Mouse (Mus musculus) neural tube, embryonic 14.5 days (tissue): Measurements from ENCODE around the gene 1300017J02Rik. TPM values are rescaled to one million over a fixed set of nuclear protein-coding genes. Genes with fewer than 3 reads are reported as not detected.

Source experiments
- ATAC-seq: fragments of 200-750 bp; cut with Nextera tagmentation; 2 replicates; pipeline ENCODE4 v1.8.0; 2017; ENCODE audit warnings: low read depth, mild to moderate bottlenecking, moderate TSS enrichment, moderate library complexity
- H3K27ac ChIP-seq: fragments of 300-500 bp; sonication (generic); 2 replicates; pipeline ENCODE4 v1.5.1; 2014; ENCODE audit warnings: low read depth, mild to moderate bottlenecking, control low read depth, low read length, moderate library complexity, mixed read lengths
- H3K27me3 ChIP-seq: fragments of 300-500 bp; sonication (generic); 2 replicates; pipeline ENCODE4 v1.6.1; 2014; ENCODE audit warnings: low read length; ENCODE audit not compliant: control insufficient read depth, insufficient read depth
- H3K36me3 ChIP-seq: fragments of 300-500 bp; sonication (generic); 2 replicates; pipeline ENCODE4 v1.6.1; 2014; ENCODE audit warnings: low read length, mixed read lengths; ENCODE audit not compliant: control insufficient read depth, insufficient read depth
- H3K4me1 ChIP-seq: fragments of 300-500 bp; sonication (generic); 2 replicates; pipeline ENCODE4 v1.6.1; 2014; ENCODE audit warnings: low read length; ENCODE audit not compliant: control insufficient read depth, insufficient read depth
- H3K4me2 ChIP-seq: fragments of 300-500 bp; sonication (generic); 2 replicates; pipeline ENCODE4 v1.6.1; 2014; ENCODE audit warnings: mild to moderate bottlenecking, low read depth, low read length, control low read depth
- H3K4me3 ChIP-seq: fragments of 300-500 bp; sonication (generic); 2 replicates; pipeline ENCODE4 v1.5.1; 2014; ENCODE audit warnings: low read depth, low read length, control low read depth, mixed read lengths
- H3K9ac ChIP-seq: fragments of 300-500 bp; sonication (generic); replicated peaks from 2 replicates; pipeline ENCODE4 v1.6.1; 2014; ENCODE audit warnings: low read depth, mild to moderate bottlenecking, control low read depth, low read length, mixed read lengths
- H3K9me3 ChIP-seq: fragments of 300-500 bp; sonication (generic); 2 replicates; pipeline ENCODE4 v1.6.1; 2016; ENCODE audit warnings: low read length; ENCODE audit not compliant: control insufficient read depth
- WGBS: fragments of 180-500 bp; shearing (Covaris S2); extraction: QIAGEN DNeasy Blood & Tissue Kit; methylation state at CpG from one replicate; pipeline ENCODE4 v1.1.7; 2014; 5-methylcytosine and 5-hydroxymethylcytosine counted together
- polyA plus RNA-seq: library from polyadenylated mRNA; unstranded; fragments of >200 nt; fragmentation: Nextera tagmentation; extraction: Ambion mirVana; gene quantifications from 2 replicates; pipeline ENCODE4 v1.2.1, GENCODE M21; 2014

1300017J02Rik gene
- polyA plus RNA-seq, 1 experiment from 2014 or later = 0.68 TPM

DNA sequence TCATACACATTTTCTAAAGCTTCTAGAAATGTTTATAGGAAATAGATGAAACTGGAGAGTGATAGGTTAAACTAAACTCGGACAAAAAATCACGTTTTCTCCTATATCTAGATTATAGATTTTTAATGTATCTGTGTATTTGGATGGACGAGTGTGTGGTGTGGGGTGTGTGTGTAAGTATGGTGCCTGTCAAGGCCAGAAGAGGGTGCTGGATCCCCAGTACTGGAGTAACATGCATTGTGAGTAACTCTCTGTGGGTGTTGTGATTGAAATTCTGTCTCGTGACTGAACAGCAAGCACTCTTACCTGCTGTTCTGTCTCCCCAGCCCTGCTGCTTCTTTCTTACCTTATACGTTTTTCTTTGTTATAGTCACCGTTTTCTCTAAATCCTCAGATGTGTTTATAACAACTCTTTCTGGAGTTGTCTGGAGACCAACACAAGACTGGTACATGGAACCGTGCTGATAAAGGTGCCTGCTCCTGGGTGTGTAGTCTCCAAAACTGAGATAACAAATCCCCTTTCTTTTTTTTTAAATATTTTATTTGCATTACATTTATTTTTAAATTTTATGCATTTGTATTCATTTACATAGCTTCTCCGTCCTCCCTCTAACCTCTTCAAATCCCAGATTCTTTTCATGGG is 58.2 kb downstream of the 1300017J02Rik start:
- no peaks in the 10 kb centered on the region for H3K4me1 ChIP-seq
- H3K9me3 ChIP-seq = no peaks in the 10 kb centered on the region
- H3K9ac ChIP-seq = no peak overlapping the region
- H3K4me3 ChIP-seq = no peak overlapping the region
- 91% methylated on average over 8 of the region's 8 CpGs for WGBS
- H3K27me3 ChIP-seq = no peaks in the 10 kb centered on the region
- H3K36me3 ChIP-seq = no peaks in the 10 kb centered on the region
- ATAC-seq = no peak
- no peak overlapping the region for H3K4me2 ChIP-seq
- H3K27ac ChIP-seq = no peak overlapping the region

DNA sequence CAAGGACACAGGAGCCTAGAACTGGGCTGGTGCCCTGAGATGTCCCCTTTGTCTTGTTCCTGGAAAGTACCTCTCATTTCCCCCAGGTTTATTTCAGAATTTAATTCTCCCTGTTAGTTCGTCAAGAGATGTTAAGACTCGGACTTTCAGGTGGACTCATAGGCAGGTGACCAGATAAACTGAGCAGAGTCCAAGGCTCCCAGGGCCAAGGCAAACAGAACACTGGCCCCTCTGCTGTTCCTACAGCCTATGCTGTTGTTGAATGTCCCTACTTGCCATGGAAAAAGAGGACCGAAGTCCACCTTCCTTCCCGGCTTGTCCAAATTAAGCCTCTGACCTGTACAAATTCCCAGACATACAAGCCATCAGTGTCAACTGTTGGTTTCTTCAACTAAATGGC is 61.2 kb downstream of the 1300017J02Rik start:
- Histone ChIP-seq H3K27me3 (no peaks in the 10 kb centered on the region), H3K4me1 (no peaks in the 10 kb centered on the region), H3K9me3 (no peaks in the 10 kb centered on the region), H3K4me2 (no peak overlapping the region), H3K9ac (no peak overlapping the region), H3K4me3 (no peak overlapping the region), H3K36me3 (no peaks in the 10 kb centered on the region), H3K27ac (no peak overlapping the region)
- no peak for ATAC-seq
- WGBS = 91% methylated on average over 4 of the region's 4 CpGs

DNA sequence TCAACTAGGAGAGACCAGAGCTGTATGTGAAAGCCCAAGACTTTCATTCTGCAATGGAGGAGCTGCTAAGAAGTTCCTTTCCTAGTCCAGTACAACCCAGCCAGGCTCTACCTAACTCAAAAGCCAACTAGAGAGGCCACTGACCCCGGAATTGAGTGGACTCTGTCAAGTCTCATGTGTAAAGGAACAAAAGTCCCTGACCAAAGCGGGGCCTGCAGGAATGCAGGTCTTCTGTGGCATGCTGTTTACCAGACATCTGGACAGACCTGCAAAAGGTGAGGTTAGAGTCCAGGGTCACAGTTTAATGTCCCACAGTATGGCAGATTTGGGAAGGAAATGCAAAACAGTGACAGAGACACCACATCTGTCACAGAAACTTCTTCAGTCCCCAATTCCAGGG is 63.7 kb downstream of the 1300017J02Rik start:
- Histone ChIP-seq H3K9me3 (no peaks in the 10 kb centered on the region), H3K27me3 (no peaks in the 10 kb centered on the region), H3K27ac (no peak overlapping the region), H3K4me2 (no peak overlapping the region), H3K36me3 (no peaks in the 10 kb centered on the region), H3K9ac (no peak overlapping the region), H3K4me1 (no peaks in the 10 kb centered on the region), H3K4me3 (no peak overlapping the region)
- ATAC-seq = no peak
- WGBS = 90% methylated on average over 2 of the region's 2 CpGs

DNA sequence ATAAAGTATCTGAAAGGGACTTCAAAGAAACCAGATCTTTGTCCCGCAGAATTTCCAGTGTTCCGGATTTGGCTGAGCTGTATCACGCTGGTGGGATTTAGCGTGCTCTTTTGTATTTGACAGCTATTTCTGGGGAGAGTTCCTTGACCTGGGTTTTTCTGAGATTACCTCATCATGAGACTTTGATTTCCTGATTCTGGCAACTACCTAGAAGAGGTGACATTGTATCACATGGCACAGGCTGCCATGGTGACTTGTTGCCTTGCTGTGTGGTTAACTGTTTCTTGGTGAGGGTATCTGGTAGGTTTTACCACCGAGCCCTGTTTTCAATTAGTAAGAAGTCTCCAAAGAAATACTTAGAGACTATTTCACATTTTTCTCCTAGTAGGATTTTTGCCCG is 65.4 kb downstream of the 1300017J02Rik start:
- no peaks in the 10 kb centered on the region for H3K9me3 ChIP-seq
- H3K4me1 ChIP-seq = no peaks in the 10 kb centered on the region
- H3K27me3 ChIP-seq = no peaks in the 10 kb centered on the region
- no peak overlapping the region for H3K4me2 ChIP-seq
- 94% methylated on average over 6 of the region's 6 CpGs for WGBS
- no peak overlapping the region for H3K4me3 ChIP-seq
- H3K27ac ChIP-seq = no peak overlapping the region
- ATAC-seq = no peak
- no peaks in the 10 kb centered on the region for H3K36me3 ChIP-seq
- no peak overlapping the region for H3K9ac ChIP-seq

DNA sequence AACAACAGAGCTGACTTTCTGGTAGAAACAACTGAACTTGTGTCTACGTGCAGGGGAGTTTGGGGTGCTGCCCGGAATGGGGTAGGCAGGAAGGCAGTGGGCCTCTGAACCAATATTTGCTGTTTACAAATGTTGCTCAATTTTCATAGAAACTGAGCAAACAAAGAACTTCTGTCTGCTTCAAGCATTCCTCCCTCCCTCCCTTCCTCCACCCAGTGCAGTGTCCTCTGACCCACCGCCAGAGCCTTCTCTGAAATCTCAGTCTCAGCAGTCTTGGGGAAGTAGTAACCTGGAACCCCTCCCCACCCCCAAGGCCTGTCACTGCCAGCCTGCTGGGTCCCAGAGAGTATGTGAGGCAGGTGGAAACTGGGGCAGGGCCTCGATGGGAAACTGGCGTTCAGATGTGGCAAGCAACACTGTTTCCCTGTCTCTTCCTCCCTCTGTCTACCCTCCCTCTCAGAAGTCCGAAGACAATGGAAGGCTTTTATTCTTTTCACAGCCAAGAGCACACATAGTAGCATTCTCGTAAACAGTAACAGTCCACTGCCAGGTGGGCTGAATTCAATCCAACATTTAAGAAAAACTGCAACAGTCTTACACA is 70.2 kb downstream of the 1300017J02Rik start:
- ATAC-seq = no peak
- Histone ChIP-seq H3K4me2 (no peak overlapping the region), H3K27ac (no peak overlapping the region)

DNA sequence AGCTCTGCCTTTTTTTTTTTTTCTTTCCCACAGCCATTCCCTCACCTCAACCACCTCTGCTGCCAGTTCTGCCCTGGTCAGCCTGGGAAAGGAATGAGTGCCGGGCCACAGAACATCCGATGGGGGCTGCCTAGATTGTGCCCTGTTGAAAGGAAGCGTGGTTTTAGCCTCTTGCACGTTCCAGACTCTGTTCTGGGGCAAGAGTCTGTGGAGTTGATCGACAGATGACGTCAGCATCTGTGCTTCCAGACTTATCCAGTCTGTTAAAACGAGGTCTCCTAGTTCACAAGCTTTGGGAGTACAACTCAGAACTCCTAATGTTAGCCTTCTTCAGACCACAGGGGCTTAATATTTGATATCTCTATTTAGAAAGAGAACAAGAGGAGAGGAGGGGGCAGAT is 70.8 kb downstream of the 1300017J02Rik start:
- Histone ChIP-seq H3K27me3 (no peaks in the 10 kb centered on the region), H3K4me2 (no peak overlapping the region), H3K9ac (no peak overlapping the region), H3K36me3 (no peaks in the 10 kb centered on the region), H3K9me3 (no peaks in the 10 kb centered on the region), H3K4me3 (no peak overlapping the region), H3K27ac (no peak overlapping the region), H3K4me1 (no peaks in the 10 kb centered on the region)
- WGBS = 87% methylated on average over 7 of the region's 7 CpGs
- ATAC-seq = no peak

More for the DNA sequence above, 70.2 kb downstream of the 1300017J02Rik start:
- Histone ChIP-seq H3K27me3 (no peaks in the 10 kb centered on the region), H3K4me1 (no peaks in the 10 kb centered on the region), H3K36me3 (no peaks in the 10 kb centered on the region), H3K9ac (no peak overlapping the region), H3K4me3 (no peak overlapping the region), H3K9me3 (no peaks in the 10 kb centered on the region)
- WGBS = 63% methylated on average over 7 of the region's 7 CpGs

DNA sequence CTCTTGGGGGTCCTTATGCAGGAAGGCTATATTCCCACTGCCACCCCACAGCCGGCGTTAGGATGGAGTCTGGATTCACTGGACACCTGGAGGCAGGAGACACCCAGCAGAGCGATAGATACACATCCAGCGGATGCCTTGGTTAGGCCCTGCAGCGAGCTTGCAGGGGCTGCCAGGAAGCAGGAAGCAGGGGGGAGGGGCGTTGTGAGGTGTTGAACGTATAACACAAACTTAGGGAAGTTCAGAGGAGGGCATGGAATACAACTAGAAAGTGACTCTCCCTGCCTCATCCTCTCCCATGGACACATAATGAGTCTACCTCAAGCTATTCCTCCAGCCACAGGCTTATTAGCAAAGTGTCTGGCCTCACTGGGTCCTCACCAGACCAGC is 71.9 kb downstream of the 1300017J02Rik start:
- Histone ChIP-seq H3K4me2 (no peak overlapping the region), H3K4me1 (no peaks in the 10 kb centered on the region), H3K4me3 (no peak overlapping the region), H3K9me3 (no peaks in the 10 kb centered on the region), H3K27me3 (no peaks in the 10 kb centered on the region), H3K27ac (no peak overlapping the region), H3K9ac (no peak overlapping the region), H3K36me3 (no peaks in the 10 kb centered on the region)
- no peak for ATAC-seq
- WGBS = 63% methylated on average over 7 of the region's 7 CpGs

DNA sequence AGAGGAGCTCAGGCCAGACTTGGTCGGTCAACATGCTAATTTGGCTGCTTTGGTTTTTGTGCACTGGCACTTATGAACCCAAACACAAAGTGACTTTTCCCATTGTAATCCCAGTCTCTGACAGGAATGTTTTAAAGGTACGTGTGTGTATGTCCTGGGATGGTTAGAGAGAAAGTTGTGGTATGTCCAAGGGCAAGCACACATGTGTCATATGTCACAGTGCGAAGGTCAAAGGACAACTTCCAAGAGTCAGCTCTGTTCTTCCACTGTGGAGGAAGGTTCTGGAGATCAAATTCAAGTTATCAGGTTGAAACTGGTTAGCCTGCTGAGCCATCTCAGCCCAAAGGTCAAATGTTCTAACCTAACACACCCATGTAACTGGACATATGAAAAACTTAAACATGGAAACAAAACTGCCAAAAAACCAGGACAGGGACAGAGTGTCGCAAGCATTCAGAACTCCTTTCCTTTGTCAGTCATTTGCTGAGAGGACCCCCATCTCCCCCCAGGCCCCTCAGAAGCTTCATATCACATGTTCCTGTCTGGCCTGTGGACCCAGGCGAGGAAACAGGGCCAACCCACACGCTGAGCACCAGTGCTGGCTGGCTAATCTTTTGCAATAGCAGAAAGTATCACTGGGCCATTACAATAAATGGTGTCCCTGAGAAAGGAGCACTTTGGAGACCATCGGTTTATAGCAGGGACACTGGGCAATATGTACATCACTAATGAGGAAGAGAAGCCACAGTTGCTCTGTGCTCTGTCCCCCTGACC is 72.5 kb downstream of the 1300017J02Rik start:
- Histone ChIP-seq H3K4me3 (no peak overlapping the region), H3K9me3 (no peaks in the 10 kb centered on the region), H3K27ac (no peak overlapping the region), H3K4me2 (no peak overlapping the region), H3K36me3 (no peaks in the 10 kb centered on the region), H3K4me1 (no peaks in the 10 kb centered on the region), H3K9ac (no peak overlapping the region), H3K27me3 (no peaks in the 10 kb centered on the region)
- ATAC-seq = no peak
- 94% methylated on average over 7 of the region's 7 CpGs for WGBS
